Mouse (Mus musculus) spleen, adult 12 weeks (tissue): ENCODE measurements at regions not wholly inside any gene's neighbourhood (a gene's known extent, or its start where the extent isn't known, plus 50 kb on each side); places are given as distances from the start of the nearest gene placed in this dataset.

Source experiments
- DNase-seq: peaks from one replicate; pipeline ENCODE4 v3.0.0; 2022; ENCODE audit warnings: low spot score

DNA sequence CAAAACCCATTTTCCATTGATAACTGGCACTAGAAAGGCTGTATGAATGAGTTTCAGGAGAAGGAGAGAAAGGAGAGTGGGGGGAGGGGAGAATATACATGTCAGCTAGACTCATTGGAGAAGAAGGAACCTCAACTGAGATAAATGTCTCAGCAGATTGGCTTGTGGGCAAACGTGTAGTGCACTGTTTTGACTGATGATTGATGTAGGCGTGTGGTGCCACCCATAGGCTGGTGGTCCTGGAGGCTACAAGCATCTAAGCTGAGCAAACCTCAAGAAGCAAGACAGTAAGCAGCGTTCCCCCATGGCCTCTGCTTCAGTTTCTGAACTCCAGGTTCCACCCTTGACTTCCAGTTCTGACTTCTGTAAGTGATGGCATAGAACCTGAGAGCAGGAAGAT lies 121.8 kb upstream of the Rbms1 start:
- no peak for DNase-seq

DNA sequence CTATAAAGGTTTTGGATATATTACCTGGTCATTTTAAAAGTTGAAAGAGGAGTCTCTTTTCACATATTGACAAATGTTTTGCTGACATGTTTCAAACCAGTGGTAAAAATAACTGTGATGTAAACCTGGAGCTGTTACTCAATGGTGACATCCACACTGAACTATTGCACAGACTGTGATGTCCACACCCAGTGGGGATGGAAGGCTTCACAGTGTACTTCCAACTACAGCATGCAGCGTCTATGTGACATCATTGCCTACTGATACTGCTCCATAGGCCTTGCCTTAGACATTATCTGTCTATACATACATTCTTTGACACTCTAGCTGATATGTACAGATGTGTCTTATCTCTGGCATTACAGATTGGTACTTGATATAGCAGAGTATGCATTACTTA lies 120.1 kb upstream of the Rbms1 start:
- DNase-seq, result no peak

GRCm38 (mm10) chr2:61082640-61083039 lies 119.6 kb upstream of the Rbms1 start:
- DNase-seq, result no peak

DNA sequence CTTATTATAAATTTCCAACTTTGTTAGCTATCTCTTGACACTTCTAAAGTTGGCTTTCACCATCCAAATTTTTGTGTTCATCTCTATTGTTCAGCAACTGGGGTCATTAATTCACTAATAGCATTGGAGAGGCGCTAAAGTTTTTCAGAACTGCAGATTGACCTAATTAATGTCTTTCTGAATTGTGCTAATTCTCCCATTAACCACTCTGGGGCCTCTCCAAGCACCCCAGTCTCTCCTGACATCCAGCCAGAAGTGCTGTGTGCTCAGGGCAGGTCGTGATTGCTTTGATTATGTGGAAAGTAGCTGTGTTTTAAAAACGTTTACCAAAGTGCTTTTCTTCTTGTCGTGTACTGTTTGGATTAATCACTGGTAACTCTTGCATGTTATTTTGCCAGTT lies 117.0 kb upstream of the Rbms1 start:
- DNase-seq, result no peak

DNA sequence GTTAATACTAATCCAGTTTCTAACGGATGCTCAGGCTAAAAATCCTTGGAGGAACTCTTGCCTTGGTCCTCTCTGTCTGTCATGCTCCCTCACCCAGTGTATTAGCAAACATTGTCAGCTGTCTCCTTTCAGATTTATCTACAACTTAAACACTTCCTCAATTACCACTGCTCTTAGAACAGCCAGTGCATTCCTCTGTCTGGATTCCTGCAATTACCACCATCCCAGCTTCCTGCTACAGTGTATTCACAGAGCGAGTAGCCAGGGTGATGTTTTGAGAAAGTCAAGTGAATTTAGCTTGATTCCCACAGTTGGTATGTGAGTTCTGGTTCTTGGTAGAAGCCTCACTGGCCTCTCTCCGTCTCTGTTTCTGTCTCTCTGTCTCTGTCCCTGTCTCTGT lies 108.0 kb upstream of the Rbms1 start:
- DNase-seq, result no peak

DNA sequence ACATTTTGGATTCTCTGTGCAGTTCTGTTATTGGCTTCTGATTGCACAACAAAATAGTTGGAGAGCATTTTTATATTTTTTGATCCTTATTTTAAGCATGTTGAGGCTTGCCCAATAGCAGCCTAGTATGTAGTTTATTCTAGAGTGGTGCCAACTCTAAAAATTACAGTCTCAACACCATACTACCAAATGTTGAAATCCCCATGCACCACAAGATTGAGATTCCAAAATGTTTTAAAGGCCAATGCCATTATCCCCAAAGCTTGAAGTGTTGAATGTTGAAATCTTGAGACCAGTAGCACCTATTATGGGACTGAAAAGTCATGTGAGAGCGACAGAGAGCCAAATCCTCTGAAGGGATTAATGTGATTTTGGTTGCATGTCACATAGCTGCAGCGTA lies 104.9 kb upstream of the Rbms1 start:
- DNase-seq, result no peak

DNA sequence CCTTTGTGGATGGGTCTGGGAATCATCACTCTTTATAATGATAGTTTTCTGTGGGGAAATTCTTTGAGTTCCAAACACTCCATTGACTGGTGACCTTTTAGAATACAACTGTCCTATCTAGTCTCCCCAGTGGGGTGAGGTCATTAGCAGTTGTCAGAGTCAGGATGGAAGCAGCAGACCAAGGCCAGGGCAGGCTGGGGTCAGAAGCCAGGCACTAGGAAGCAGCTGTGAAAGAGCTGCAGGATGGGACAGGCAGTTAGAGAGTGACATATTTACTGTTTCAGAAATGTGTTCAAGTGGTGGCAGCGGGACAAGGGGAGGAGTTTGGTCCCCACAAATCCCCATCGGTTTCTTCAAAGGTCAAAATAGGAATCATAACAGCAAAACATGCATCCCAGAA lies 99.1 kb upstream of the Rbms1 start:
- DNase-seq, result no peak

DNA sequence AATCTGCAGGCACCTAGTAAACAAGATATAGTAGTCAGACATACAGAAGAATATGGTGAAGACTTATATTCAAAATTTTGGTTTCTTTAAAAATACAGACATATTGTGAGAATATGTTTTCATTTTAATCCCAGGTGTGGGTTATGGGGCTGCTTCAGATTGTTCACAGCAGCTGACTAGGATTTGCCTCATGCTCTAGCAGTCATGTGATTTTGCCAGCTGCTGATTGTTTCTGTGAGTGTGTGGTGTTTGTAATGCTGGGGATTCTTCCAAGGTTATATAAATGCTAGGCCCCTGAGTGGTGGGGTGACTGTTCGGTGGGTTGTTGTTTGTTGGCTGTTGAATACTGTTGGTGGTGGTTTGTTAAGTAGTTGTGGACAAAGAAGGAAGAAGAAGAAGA lies 97.9 kb upstream of the Rbms1 start:
- no peak for DNase-seq

DNA sequence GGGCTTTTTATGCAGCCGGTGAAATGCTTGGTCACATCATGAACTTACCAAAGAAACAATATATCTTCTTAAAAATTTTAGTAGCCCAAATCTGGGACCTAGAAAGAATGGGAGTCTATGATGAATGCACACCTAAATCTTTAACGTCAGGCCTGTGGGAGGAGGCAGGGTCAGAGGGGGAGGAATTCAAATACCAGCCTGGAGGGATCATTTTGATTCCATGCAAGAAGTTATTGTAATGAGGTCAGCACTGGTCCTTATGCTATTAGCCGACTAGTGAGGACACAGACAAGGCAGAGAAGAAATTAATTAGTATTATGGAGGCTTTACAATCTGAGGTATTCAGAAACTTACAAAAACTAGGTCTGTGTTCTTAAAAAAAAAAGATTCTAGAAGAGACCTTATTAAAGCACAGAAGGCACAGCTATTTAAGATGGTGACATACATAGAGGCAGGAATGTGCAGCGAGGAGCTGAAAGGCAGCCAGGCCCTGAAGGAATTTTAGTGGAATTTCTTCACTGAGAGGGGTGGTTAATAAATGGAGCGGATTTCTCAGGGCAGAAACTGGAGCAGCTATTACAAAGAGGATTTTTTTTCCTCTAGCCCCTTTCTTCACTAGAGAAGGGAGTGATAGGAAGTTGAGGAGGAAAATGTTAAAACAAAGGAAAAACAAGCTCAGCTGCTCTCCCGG lies 95.7 kb upstream of the Rbms1 start:
- no peak for DNase-seq

GRCm38 (mm10) chr2:61052296-61052695 lies 89.3 kb upstream of the Rbms1 start:
- no peak for DNase-seq

- no peak for DNase-seq
Observed at GRCm38 (mm10) chr2:61051808-61052207, 88.8 kb upstream of the Rbms1 start.

DNA sequence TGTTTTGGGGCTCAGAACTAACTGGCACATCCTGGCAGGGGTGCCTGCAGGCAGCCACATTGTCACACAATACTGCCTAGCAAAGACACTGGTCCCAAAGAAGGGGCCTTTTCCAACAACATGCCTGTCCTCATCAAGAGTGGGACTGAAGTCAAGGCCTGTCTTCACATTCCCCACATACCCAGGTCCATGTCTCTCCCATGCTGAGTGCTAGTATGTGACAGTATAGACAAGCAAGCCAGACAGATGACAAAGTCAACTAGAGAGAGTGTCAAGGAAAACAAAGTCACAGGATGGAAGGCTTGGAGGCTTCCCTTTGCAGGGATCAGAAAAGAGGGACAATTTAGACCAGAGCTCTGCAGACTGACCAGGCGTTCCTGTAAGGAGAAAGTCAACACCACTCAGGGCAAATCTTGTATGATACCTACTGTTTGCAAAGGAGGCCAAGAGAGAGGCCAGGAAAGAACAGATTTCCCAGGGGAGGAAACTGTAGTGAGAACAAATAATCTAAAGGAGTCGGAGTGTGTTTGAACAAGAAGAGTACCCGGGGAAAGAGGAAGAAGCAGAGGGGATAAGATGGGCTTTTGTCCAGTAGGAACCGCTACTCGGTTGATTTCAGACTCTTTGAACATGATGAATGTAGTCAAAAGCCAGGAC lies 83.2 kb upstream of the Rbms1 start:
- DNase-seq, result no peak

DNA sequence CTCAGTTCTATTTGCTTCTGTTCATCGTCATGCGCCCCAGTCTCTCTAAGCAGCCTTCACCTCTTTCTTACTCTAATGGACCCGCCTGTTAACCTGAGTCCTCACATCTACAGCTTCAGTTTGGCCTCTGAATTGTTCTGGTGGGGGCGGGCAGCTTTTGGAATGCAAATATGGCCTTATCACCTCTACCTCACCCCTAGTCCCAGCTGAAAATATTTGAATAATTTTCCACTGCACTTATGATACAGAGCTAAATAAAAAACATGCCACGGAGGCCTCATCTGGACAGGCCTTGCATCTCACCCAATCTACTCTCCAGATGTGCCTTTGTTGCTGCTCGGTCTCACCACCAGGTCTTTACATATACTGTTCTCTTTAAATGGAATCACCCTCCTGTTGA lies 82.5 kb upstream of the Rbms1 start:
- DNase-seq, result no peak

DNA sequence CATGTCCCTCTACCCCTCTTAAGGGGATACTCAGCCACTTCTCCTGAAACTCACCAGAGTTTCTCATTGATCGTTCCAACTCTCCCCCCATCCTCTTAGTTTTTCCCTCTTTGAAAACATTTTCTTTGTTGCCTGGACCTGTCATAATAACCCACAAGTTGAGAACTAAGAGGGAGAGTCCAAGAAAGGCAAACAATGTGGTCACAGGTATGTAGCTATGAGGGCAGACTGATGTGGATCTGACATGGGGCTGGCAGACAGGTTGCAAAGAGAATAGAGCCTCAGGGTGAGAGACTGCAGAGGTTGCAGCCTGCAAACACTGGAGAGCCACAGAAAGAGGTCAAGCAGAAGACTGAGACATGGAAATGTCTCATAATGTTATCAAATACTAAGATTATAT lies 69.9 kb upstream of the Rbms1 start:
- no peak for DNase-seq

GRCm38 (mm10) chr2:61029706-61030105 lies 66.7 kb upstream of the Rbms1 start:
- DNase-seq, result no peak

DNA sequence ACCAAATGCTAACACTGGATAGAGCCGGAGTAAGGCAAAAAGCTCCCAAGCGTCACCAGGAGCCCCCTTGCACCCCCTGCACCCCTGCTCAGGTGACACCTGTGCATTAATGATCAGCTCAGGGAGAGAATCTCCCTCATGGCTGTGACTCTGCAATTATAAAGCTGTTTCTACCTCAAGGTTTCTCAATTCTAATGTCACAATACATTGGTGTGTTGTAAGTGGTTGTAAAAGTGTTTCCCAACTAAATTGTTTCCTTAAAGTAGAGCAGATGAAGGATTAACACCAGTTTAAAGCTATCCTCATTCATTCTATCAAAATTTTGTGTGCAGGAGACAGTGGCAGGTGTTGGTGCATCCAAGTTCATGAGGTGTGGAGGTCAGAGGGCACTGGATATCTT lies 65.6 kb upstream of the Rbms1 start:
- DNase-seq, result no peak

DNA sequence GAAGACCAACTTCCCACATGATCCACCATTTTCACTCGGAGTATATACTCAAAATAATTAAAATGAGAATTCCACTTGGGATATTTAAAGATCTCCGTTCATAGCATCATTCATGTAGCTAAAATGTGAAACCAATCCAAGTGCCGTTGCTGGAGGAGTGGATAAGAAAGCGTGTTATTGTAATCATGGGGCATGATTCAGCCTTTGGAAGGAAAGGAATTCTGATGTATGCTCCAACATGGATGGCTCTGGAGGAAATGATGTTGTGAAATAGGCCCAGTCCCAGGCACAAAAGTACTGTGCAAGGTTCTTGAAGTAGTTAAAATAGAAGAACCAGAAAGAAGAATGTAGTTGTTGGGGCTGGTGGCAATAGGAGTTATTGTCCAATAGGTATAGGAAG lies 64.7 kb upstream of the Rbms1 start:
- DNase-seq, result no peak

- DNase-seq, result no peak
Observed at GRCm38 (mm10) chr2:61022411-61022810, 59.4 kb upstream of the Rbms1 start.

DNA sequence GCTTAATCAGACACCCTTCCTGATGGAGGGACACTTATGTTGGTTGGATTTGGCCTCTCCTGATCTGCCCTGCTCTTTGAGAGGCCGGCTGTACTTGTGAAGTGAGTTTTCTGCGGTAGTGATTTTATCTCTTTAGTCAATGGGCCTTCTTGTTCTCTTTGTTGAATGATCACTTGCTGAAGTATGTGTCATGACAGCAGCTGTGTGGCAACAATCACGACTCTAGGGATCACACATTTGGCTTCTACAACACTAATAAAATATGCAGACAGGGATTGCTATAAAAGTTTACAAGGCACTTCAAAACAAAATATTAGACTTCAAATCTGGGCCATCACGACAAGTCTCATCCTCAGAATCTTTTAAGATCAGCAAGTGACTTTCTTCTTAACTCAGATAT lies 57.8 kb upstream of the Rbms1 start:
- DNase-seq, result no peak

- DNase-seq, result no peak
Observed at GRCm38 (mm10) chr2:61013006-61013405, 50.0 kb upstream of the Rbms1 start.
